In the genomic region with DNA sequence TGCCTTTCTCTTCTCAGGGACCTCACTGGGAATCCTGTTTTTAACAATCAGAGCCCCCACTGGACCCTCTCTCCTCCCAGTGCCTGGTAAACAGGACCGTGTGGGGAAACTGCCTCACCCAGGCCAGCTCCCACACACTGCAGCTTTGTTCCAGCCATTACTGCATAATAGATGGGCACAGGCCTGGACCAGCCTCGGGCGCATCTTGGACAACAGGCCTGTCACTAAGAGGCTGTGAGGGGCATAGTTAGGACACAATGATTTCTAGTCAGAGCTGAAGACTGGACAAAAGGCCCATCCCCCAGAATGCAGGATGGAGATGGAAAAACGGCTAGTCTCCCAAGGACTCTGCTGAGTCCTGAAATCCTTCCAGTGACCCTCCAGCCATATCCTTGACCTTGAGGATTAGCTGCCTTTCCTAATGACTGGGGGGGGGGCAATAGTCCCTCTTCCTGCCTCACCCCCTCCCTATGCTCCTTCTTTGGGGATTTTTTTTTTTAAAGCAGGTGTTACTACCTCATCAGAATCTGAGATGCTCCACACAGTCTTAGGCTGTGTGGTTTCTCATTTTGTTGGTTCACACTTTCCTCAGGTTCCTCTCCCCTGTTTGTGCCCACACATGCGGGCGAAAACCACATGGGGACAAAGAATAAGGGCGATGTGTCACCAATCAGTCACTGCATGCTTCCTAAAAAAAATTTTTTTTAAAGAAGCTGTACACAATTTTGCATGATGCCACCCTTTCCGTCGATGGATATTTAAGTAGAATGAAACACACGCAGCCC, we compare ENCODE assay signal across 11 mouse cellular contexts. TPM values are rescaled to one million over a fixed set of nuclear protein-coding genes. Genes with fewer than 3 reads are reported as not detected.
DNase-seq lines count a peak whose midpoint lies in the region; ATAC-seq and TF ChIP-seq lines count a peak whose summit lies in the region.
"Had no signal": no experiment of that assay in that cellular context is flagged by ENCODE, and none has a peak within 500 bp of the region (broad histone marks: within the 10 kb centered on the region; RNA-seq: fewer than 3 reads in every experiment).

No protein-coding gene starts in this region.

- peak overlapping the region; percentile 22; the same call in 1 of the 2 replicates for H3K9ac ChIP-seq in midbrain, embryonic 16.5 days (ENCODE audit: low read depth, low read length)

- TF ChIP-seq CTCF in cortical plate, adult 2 months (IDR thresholded peaks at IDR 0.05; ENCODE audit: extremely low read depth, insufficient read depth, low read length) = no peak

- H3K4me1 ChIP-seq in cortical plate, adult 2 months (ENCODE audit: control insufficient read depth, insufficient read depth, low read length) = peaks cover 24% of the 10 kb centered on the region
- H3K4me1 ChIP-seq in hindbrain, embryonic 10.5 days (replicated peaks) = peaks cover 60% of the 10 kb centered on the region
- H3K4me1 ChIP-seq in midbrain, embryonic 16.5 days (ENCODE audit: control insufficient read depth, insufficient read depth, low read length) = peaks cover 27% of the 10 kb centered on the region

- ATAC-seq in midbrain, embryonic 16.5 days = no peak

- WGBS in hindbrain, embryonic 10.5 days = 61% methylated on average over 10 of the region's 10 CpGs
- 55% methylated on average over 10 of the region's 10 CpGs for WGBS in midbrain, embryonic 16.5 days

- TF ChIP-seq POLR2A in cortical plate, adult 2 months (IDR thresholded peaks at IDR 0.05; ENCODE audit: extremely low read depth, insufficient read depth, low read length) = no peak

- H3K4me3 ChIP-seq in cortical plate, adult 2 months (ENCODE audit: insufficient read depth, low read length) = no peak overlapping the region
- no peak overlapping the region for H3K4me3 ChIP-seq in hindbrain, embryonic 10.5 days
- H3K4me3 ChIP-seq in midbrain, embryonic 16.5 days (ENCODE audit: low read depth, low read length) = no peak overlapping the region
- H3K4me3 ChIP-seq: gastrocnemius, adult 2 months had no signal

- peak; percentile 65 for DNase-seq in Muller cell, postnatal 12 days (ENCODE audit: inconsistent ontology term)
- peak; percentile 66 for DNase-seq in hindbrain, embryonic 10.5 days (ENCODE audit: low spot score)
- DNase-seq in testis, postnatal 10 days (ENCODE audit: low spot score) = no peak
- DNase-seq in urinary bladder, postnatal 25 days (ENCODE audit: low spot score) = no peak
- no peak for DNase-seq in adipocyte (ENCODE audit: low spot score)
- DNase-seq: adrenal gland, postnatal 36 days; gastrocnemius, adult 2 months; kidney, postnatal 10 days; thymus, postnatal 14 days had no signal

- H3K27me3 ChIP-seq in hindbrain, embryonic 10.5 days (ENCODE audit: insufficient read depth, poor library complexity, severe bottlenecking) = no peaks in the 10 kb centered on the region
- no peaks in the 10 kb centered on the region for H3K27me3 ChIP-seq in midbrain, embryonic 16.5 days (ENCODE audit: control insufficient read depth, insufficient read depth, low read depth, low read length)

- H3K9me3 ChIP-seq in hindbrain, embryonic 10.5 days = no peaks in the 10 kb centered on the region
- no peaks in the 10 kb centered on the region for H3K9me3 ChIP-seq in midbrain, embryonic 16.5 days (replicated peaks; ENCODE audit: control insufficient read depth, low read length, poor library complexity, severe bottlenecking)

- H3K4me2 ChIP-seq in midbrain, embryonic 16.5 days (ENCODE audit: low read length) = no peak overlapping the region

- peak overlapping the region; percentile 52 for H3K27ac ChIP-seq in cortical plate, adult 2 months (ENCODE audit: insufficient read depth, low read length)
- peak overlapping the region; percentile 83 for H3K27ac ChIP-seq in hindbrain, embryonic 10.5 days
- H3K27ac ChIP-seq in midbrain, embryonic 16.5 days (ENCODE audit: low read length) = peak overlapping the region; percentile 53
- H3K27ac ChIP-seq: gastrocnemius, adult 2 months had no signal

- no peaks in the 10 kb centered on the region for H3K36me3 ChIP-seq in hindbrain, embryonic 10.5 days
- H3K36me3 ChIP-seq in midbrain, embryonic 16.5 days (ENCODE audit: control insufficient read depth, insufficient read depth, low read length) = no peaks in the 10 kb centered on the region

RNA-seq across cellular contexts. Expression of a gene that starts 27.9 kb away (rescaled TPM):
- 130 and 131 TPM in 2 replicates for polyA plus RNA-seq in cortical plate, adult 2 months (2012; rRNA removed)
- polyA plus RNA-seq in hindbrain, embryonic 10.5 days (2016; fragmentation: Nextera tagmentation; extraction: Ambion mirVana) = 17.5 and 30.7 TPM in 2 replicates
- 32.0 and 33.4 TPM in 2 replicates for polyA plus RNA-seq in midbrain, embryonic 16.5 days (2015; fragmentation: Nextera tagmentation; extraction: Ambion mirVana)

Comparison
In these comparisons a context has a peak if more than half of its experiments do, and no peak if none do; other contexts are left out.
1. DNase-seq: peak in Muller cell, postnatal 12 days (single experiment) and hindbrain, embryonic 10.5 days (single experiment); none in testis, postnatal 10 days (single experiment), urinary bladder, postnatal 25 days (single experiment) and adipocyte (single experiment).
2. Peak in every context shown above with its lines, with median percentiles within 50 percentile points of each other: H3K27ac ChIP-seq.